Mouse (Mus musculus) heart, embryonic 11.5 days (tissue): ENCODE measurements around the gene Timm13. TPM values are rescaled to one million over a fixed set of nuclear protein-coding genes. Genes with fewer than 3 reads are reported as not detected.

Experiments
- ATAC-seq: fragments of 200-750 bp; cut with Nextera tagmentation; replicated peaks from 2 replicates; pipeline ENCODE4 v1.8.0; 2017; ENCODE audit warnings: moderate library complexity; ENCODE audit not compliant: insufficient number of reproducible peaks, low FRiP score, low TSS enrichment
- H3K27ac ChIP-seq: fragments of 300-500 bp; sonication (generic); 2 replicates; pipeline ENCODE4 v1.5.1; 2014; ENCODE audit warnings: mild to moderate bottlenecking, low read depth, low read length
- H3K27me3 ChIP-seq: fragments of 300-500 bp; sonication (generic); 2 replicates; pipeline ENCODE4 v1.6.1; 2014; ENCODE audit warnings: mild to moderate bottlenecking, low read length, mixed read lengths; ENCODE audit not compliant: control insufficient read depth, insufficient read depth
- H3K36me3 ChIP-seq: fragments of 300-500 bp; sonication (generic); 2 replicates; pipeline ENCODE4 v1.6.1; 2014; ENCODE audit warnings: mild to moderate bottlenecking, low read length, moderate library complexity, mixed read lengths; ENCODE audit not compliant: control insufficient read depth, insufficient read depth
- H3K4me1 ChIP-seq: fragments of 300-500 bp; sonication (generic); 2 replicates; pipeline ENCODE4 v1.6.1; 2014; ENCODE audit warnings: low read length; ENCODE audit not compliant: control insufficient read depth, insufficient read depth
- H3K4me2 ChIP-seq: fragments of 300-500 bp; sonication (generic); 2 replicates; pipeline ENCODE4 v1.6.1; 2014; ENCODE audit warnings: mild to moderate bottlenecking, moderate library complexity
- H3K4me3 ChIP-seq: fragments of 300-500 bp; sonication (generic); 2 replicates; pipeline ENCODE4 v1.5.1; 2014; ENCODE audit warnings: low read depth, low read length
- H3K9ac ChIP-seq: fragments of 300-500 bp; sonication (generic); 2 replicates; pipeline ENCODE4 v1.6.1; 2014; ENCODE audit warnings: mild to moderate bottlenecking, low read depth, low read length, moderate library complexity
- H3K9me3 ChIP-seq: fragments of 300-500 bp; sonication (generic); replicated peaks from 2 replicates; pipeline ENCODE4 v1.6.1; 2016; ENCODE audit warnings: low read length; ENCODE audit not compliant: control insufficient read depth
- WGBS: fragments of 180-500 bp; shearing (Covaris S2); extraction: QIAGEN DNeasy Blood & Tissue Kit; methylation state at CpG from one replicate; pipeline ENCODE4 v1.1.7; 2014; ENCODE audit not compliant: insufficient replicate concordance; 5-methylcytosine and 5-hydroxymethylcytosine counted together
- polyA plus RNA-seq: library from polyadenylated mRNA; unstranded; fragments of >200 nt; fragmentation: Nextera tagmentation; extraction: Ambion mirVana; gene quantifications from 2 replicates; pipeline ENCODE4 v1.2.1, GENCODE M21; 2014

The Timm13 gene
- polyA plus RNA-seq, 1 experiment from 2014 or later = 340 TPM

- no peaks in the 10 kb centered on the region for H3K27me3 ChIP-seq
- H3K36me3 ChIP-seq = peaks cover 36% of the 10 kb centered on the region
- H3K4me3 ChIP-seq = no peak overlapping the region
- 78% methylated on average over 28 of the region's 28 CpGs for WGBS
- no peaks in the 10 kb centered on the region for H3K9me3 ChIP-seq
- no peak overlapping the region for H3K9ac ChIP-seq
- no peak for ATAC-seq
- H3K27ac ChIP-seq = no peak overlapping the region
- no peak overlapping the region for H3K4me2 ChIP-seq
- H3K4me1 ChIP-seq = peaks cover 8% of the 10 kb centered on the region
These were observed 3.4 kb upstream of the Timm13 start for GRCm38 (mm10) chr10:80904004-80904693.

- 87% methylated on average over 10 of the region's 10 CpGs for WGBS
- H3K27ac ChIP-seq = no peak overlapping the region
- H3K36me3 ChIP-seq = peaks cover 32% of the 10 kb centered on the region
- ATAC-seq = no peak
- no peaks in the 10 kb centered on the region for H3K9me3 ChIP-seq
- H3K4me3 ChIP-seq = no peak overlapping the region
- H3K27me3 ChIP-seq = no peaks in the 10 kb centered on the region; the same call in 1 of the 2 replicates
- H3K4me1 ChIP-seq = peaks cover 8% of the 10 kb centered on the region
- no peak overlapping the region for H3K4me2 ChIP-seq
- no peak overlapping the region for H3K9ac ChIP-seq
These were observed 2.5 kb upstream of the Timm13 start for GRCm38 (mm10) chr10:80903282-80903681.

DNA sequence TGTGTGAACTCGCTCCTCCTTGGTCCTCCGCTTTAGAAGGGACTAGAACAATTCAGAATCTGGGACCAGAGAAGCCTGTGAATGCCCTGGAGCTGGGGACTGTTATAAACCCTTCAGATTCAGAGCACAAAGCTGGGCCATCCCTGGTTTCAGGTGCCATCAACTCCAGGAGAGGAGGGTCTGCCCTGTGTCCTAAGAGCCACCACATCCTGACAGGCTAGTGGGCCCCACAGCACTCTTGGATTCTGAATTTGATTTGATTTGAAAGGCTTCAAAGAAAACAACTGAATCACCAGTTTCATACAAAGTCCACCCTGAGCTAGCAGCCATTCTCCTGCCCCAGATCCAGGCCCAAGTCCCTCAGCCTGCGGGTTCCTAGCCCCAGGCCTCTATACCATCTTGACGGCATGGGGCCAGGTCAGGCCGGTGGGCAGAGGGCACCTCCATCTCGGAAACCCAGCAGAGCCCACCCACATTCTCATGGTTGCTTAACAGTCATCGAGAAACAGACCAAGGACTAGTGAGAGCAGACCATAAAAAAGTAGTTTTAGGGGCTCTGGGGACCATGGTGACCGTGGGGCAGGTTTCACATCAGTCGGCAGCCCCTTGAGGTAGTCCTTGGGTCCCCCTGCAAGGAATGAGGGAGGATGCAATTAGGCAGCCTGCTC, 1.6 kb upstream of the Timm13 start:
- ATAC-seq = no peak
- no peak overlapping the region for H3K4me2 ChIP-seq
- peaks cover 32% of the 10 kb centered on the region for H3K36me3 ChIP-seq
- H3K9me3 ChIP-seq = no peaks in the 10 kb centered on the region
- 94% methylated on average over 9 of the region's 9 CpGs for WGBS
- H3K4me1 ChIP-seq = peaks cover 15% of the 10 kb centered on the region
- H3K4me3 ChIP-seq = no peak overlapping the region
- peaks cover 4% of the 10 kb centered on the region; the same call in 1 of the 2 replicates for H3K27me3 ChIP-seq
- no peak overlapping the region for H3K9ac ChIP-seq
- H3K27ac ChIP-seq = no peak overlapping the region

DNA sequence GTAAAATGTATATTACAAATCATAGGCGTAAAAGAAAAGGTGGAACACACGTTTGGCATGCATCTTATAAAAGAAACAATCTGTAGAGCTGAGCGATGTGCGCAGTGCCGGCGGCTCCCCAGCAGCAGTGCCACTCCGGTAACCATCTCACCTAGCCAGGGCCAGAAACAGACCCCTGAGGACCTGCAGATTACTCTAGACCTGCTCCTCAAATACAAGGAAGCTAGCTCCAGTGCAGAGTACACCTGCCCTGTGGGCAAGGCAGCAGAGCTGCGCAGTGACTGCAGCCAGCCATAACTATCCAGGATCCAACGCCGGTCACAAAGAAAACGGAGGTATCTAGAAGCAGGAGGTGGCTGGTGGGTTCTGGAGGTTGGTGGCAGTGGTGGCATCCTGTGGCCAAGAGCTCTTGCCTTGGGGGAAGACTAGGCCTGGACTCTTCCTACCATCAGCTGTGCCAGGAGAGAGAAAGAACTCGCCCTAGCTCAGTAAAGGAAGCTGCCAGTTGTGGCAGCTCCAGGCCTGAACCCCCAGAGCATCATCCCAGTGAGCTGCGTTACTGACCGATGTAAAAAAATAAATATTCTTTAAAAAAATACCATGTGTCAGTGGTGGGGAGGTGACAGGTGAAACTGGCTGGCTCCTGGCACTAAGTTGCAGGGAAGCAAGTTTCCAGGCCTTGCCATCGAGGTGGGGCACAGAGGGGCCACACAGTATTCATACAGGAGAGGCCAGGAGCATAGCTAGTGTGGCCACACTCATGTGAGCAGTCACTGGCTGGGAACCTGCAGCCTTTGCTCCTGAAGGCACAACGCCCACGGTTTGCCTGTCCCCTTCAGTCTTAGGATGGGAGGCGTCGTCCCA, 872 bp upstream of the Timm13 start:
- Histone ChIP-seq H3K27me3 (peaks cover 4% of the 10 kb centered on the region; the same call in 1 of the 2 replicates), H3K36me3 (peaks cover 28% of the 10 kb centered on the region), H3K9ac (no peak overlapping the region), H3K9me3 (no peaks in the 10 kb centered on the region), H3K4me1 (peaks cover 15% of the 10 kb centered on the region), H3K27ac (peak overlapping the region; percentile 63; the same call in 1 of the 2 replicates), H3K4me2 (peak overlapping the region; percentile 49), H3K4me3 (no peak overlapping the region)
- ATAC-seq = no peak
- 87% methylated on average over 19 of the region's 19 CpGs for WGBS

DNA sequence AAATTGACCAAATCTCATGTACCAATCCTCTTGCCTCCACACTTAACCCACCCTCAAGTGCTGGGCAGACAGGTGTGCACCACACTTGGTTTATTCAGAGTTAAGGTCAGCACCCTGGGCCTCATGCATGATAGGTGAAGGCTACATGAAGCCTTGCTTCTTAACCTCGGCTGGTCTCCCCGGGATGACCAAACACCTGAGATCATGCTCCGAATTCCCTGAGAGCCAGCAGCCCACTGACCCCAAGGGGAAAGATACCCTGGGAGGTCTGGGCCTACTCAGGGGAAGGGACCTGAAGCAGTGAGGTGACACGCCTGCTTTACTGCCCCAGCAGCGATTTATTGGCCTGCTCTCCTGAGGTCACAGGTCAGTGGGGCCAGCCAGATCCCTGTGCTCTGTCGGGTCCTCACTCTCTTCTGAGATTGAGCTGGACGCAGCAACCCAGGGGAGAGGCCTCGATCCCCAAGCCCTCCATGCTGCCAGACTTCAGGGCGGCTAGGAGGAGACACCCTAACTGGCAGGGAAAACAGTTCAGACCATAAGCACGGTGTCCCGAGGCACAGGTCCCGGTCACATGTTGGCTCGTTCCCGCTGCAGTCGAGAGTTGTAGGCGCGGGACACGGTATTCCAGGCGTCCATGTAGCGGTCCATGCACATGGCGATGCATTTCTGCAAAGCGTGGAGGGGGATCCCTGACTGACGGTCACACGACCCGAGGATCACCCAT, 1.0 kb downstream of the Timm13 start:
- H3K4me3 ChIP-seq = peak overlapping the region; percentile 86
- peaks cover 21% of the 10 kb centered on the region for H3K36me3 ChIP-seq
- H3K4me2 ChIP-seq = peak overlapping the region; percentile 98
- 17% methylated on average over 25 of the region's 25 CpGs for WGBS
- H3K27ac ChIP-seq = peak overlapping the region; percentile 69; the same call in 1 of the 2 replicates
- ATAC-seq = no peak
- peaks cover 4% of the 10 kb centered on the region; the same call in 1 of the 2 replicates for H3K27me3 ChIP-seq
- H3K9ac ChIP-seq = peak overlapping the region; percentile 85
- no peaks in the 10 kb centered on the region for H3K9me3 ChIP-seq
- peaks cover 15% of the 10 kb centered on the region for H3K4me1 ChIP-seq

- peaks cover 4% of the 10 kb centered on the region; the same call in 1 of the 2 replicates for H3K27me3 ChIP-seq
- no peak overlapping the region for H3K27ac ChIP-seq
- H3K4me2 ChIP-seq = peak overlapping the region; percentile 98; the same call in 1 of the 2 replicates
- no peaks in the 10 kb centered on the region for H3K9me3 ChIP-seq
- H3K9ac ChIP-seq = no peak overlapping the region
- peaks cover 15% of the 10 kb centered on the region for H3K36me3 ChIP-seq
- peaks cover 15% of the 10 kb centered on the region for H3K4me1 ChIP-seq
- WGBS = 90% methylated on average over 8 of the region's 8 CpGs
- H3K4me3 ChIP-seq = peak overlapping the region; percentile 86; the same call in 1 of the 2 replicates
- no peak for ATAC-seq
These were observed 1.7 kb downstream of the Timm13 start for GRCm38 (mm10) chr10:80899074-80899473.

DNA sequence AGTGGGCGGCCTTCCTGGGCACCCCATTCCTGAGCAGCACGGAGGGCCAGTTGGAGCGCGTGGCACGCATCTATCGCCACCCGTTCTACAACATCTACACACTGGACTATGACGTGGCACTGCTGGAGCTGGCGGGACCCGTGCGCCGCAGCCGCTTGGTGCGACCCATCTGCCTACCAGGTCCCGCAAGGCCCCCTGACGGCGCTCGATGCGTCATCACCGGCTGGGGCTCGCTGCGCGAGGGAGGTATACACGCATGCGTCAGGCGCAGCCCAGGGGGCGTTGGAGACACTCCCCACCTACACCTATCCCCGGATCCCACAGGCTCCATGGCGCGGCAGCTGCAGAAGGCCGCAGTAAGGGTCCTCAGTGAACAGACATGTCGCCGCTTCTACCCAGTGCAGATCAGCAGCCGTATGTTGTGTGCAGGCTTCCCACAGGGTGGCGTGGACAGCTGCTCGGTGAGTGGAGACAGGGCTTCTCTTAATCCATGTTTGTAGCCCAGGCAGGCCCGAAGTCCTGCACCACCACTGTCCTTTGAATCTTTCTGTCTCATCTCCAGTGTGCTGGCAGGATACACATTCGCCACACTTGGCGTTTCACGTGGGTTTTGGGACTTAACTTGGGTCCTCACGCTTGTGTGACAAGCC, 2.8 kb downstream of the Timm13 start:
- no peak for ATAC-seq
- Histone ChIP-seq H3K4me3 (no peak overlapping the region), H3K27ac (no peak overlapping the region), H3K4me2 (peak overlapping the region; percentile 56), H3K4me1 (peaks cover 15% of the 10 kb centered on the region), H3K27me3 (peaks cover 4% of the 10 kb centered on the region; the same call in 1 of the 2 replicates), H3K36me3 (peaks cover 6% of the 10 kb centered on the region; the same call in 1 of the 2 replicates), H3K9ac (peak overlapping the region; percentile 56), H3K9me3 (no peaks in the 10 kb centered on the region)
- 27% methylated on average over 41 of the region's 41 CpGs for WGBS
